Mouse (Mus musculus) cortical plate, adult 2 months (tissue): ENCODE results near the gene Prelid3b. TPM values are rescaled to one million over a fixed set of nuclear protein-coding genes. Genes with fewer than 3 reads are reported as not detected.

Experiments used
- H3K27ac ChIP-seq: fragments of 200-500 bp; 2 replicates; pipeline ENCODE4 v1.5.1; 2012; ENCODE audit warnings: low read length, control low read depth, inconsistent platforms; ENCODE audit not compliant: insufficient read depth
- H3K4me1 ChIP-seq: fragments of 200-500 bp; 2 replicates; pipeline ENCODE4 v1.6.1; 2011; ENCODE audit warnings: low read length; ENCODE audit not compliant: control insufficient read depth, insufficient read depth
- H3K4me3 ChIP-seq: fragments of 200-500 bp; 2 replicates; pipeline ENCODE4 v1.5.1; 2011; ENCODE audit warnings: mild to moderate bottlenecking, low read length, control low read depth; ENCODE audit not compliant: insufficient read depth
- CTCF ChIP-seq: fragments of 200-500 bp; IDR thresholded peaks from 2 replicates; pipeline ENCODE4 v1.5.1; 2011; ENCODE audit warnings: mild to moderate bottlenecking, control low read depth, low read length; ENCODE audit not compliant: insufficient read depth; ENCODE audit errors: extremely low read depth
- POLR2A ChIP-seq: fragments of 200-500 bp; IDR thresholded peaks from 2 replicates; pipeline ENCODE4 v1.6.1; 2011; ENCODE audit warnings: mild to moderate bottlenecking, low read length, control low read depth; ENCODE audit not compliant: insufficient read depth; ENCODE audit errors: extremely low read depth
- polyA plus RNA-seq: library from polyadenylated mRNA; depleted of rRNA; stranded (reverse); fragments of >200 nt; gene quantifications from 2 replicates; pipeline ENCODE4 v1.2.3, GENCODE M21; 2012

Prelid3b gene
- polyA plus RNA-seq, 1 experiment = 75.0 TPM

- TF ChIP-seq POLR2A (no peak), CTCF (no peak)
- Histone ChIP-seq H3K27ac (no peak overlapping the region), H3K4me1 (no peaks in the 10 kb centered on the region), H3K4me3 (no peak overlapping the region)
These were observed 28.1 kb upstream of the Prelid3b start for GRCm38 (mm10) chr2:174500814-174501503.

- Histone ChIP-seq H3K27ac (no peak overlapping the region), H3K4me3 (no peak overlapping the region), H3K4me1 (no peaks in the 10 kb centered on the region)
- peak; percentile 70 for TF ChIP-seq CTCF
- no peak for TF ChIP-seq POLR2A
These were observed 20.0 kb upstream of the Prelid3b start for GRCm38 (mm10) chr2:174492858-174493257.

GRCm38 (mm10) chr2:174487005-174487404 lies 14.1 kb upstream of the Prelid3b start:
- Histone ChIP-seq H3K4me1 (no peaks in the 10 kb centered on the region), H3K4me3 (no peak overlapping the region), H3K27ac (no peak overlapping the region)
- TF ChIP-seq CTCF = no peak
- TF ChIP-seq POLR2A = no peak

- no peak overlapping the region for H3K4me3 ChIP-seq
These were observed 5.9 kb upstream of the Prelid3b start for GRCm38 (mm10) chr2:174478746-174479145.

GRCm38 (mm10) chr2:174477543-174478319 lies 4.8 kb upstream of the Prelid3b start:
- no peak overlapping the region for H3K27ac ChIP-seq
- H3K4me1 ChIP-seq = no peaks in the 10 kb centered on the region
- no peak for TF ChIP-seq POLR2A
- no peak for TF ChIP-seq CTCF
- no peak overlapping the region for H3K4me3 ChIP-seq

More at GRCm38 (mm10) chr2:174478746-174479145, 5.9 kb upstream of the Prelid3b start:
- TF ChIP-seq POLR2A = no peak
- TF ChIP-seq CTCF = no peak
- H3K27ac ChIP-seq = no peak overlapping the region
- H3K4me1 ChIP-seq = no peaks in the 10 kb centered on the region

- H3K27ac ChIP-seq = no peak overlapping the region
- peak overlapping the region; percentile 63; the same call in 1 of the 2 replicates for H3K4me3 ChIP-seq
- H3K4me1 ChIP-seq = no peaks in the 10 kb centered on the region
- TF ChIP-seq POLR2A (no peak), CTCF (no peak)
These were observed 658 bp upstream of the Prelid3b start for GRCm38 (mm10) chr2:174473550-174473927.

- no peak overlapping the region for H3K27ac ChIP-seq
- TF ChIP-seq CTCF (no peak), POLR2A (no peak)
- peak overlapping the region; percentile 63 for H3K4me3 ChIP-seq
- no peaks in the 10 kb centered on the region for H3K4me1 ChIP-seq
These were observed 474 bp downstream of the Prelid3b start for GRCm38 (mm10) chr2:174472407-174472806.

- Histone ChIP-seq H3K4me1 (no peaks in the 10 kb centered on the region), H3K27ac (no peak overlapping the region), H3K4me3 (no peak overlapping the region)
- TF ChIP-seq POLR2A (no peak), CTCF (no peak)
These were observed 2.0 kb downstream of the Prelid3b start for GRCm38 (mm10) chr2:174470786-174471405.

- H3K4me3 ChIP-seq = no peak overlapping the region
- H3K4me1 ChIP-seq = no peaks in the 10 kb centered on the region
- TF ChIP-seq CTCF = no peak
- no peak for TF ChIP-seq POLR2A
- H3K27ac ChIP-seq = no peak overlapping the region
These were observed 2.5 kb downstream of the Prelid3b start for GRCm38 (mm10) chr2:174470333-174470732.
